Mouse (Mus musculus) testis, adult 2 months (tissue): ENCODE measurements at regions not wholly inside any gene's neighbourhood (a gene's known extent, or its start where the extent isn't known, plus 50 kb on each side); places are given as distances from the start of the nearest gene placed in this dataset.
"Not testable (repeated sequence)": the region's sequence is repeated elsewhere in the genome, so short reads cannot be mapped to it uniquely, and the experiment has no call there.

Experiments used
- CTCF ChIP-seq: fragments of 200-500 bp; IDR thresholded peaks from 2 replicates; pipeline ENCODE4 v1.5.1; 2012; ENCODE audit warnings: low read depth, mild to moderate bottlenecking, inconsistent platforms, low read length, moderate library complexity; ENCODE audit not compliant: control insufficient read depth, insufficient read depth, insufficient replicate concordance
- POLR2A ChIP-seq: fragments of 200-500 bp; IDR thresholded peaks from 2 replicates; pipeline ENCODE4 v1.6.1; 2012; ENCODE audit warnings: low read depth, mild to moderate bottlenecking, inconsistent platforms, low read length, moderate library complexity; ENCODE audit not compliant: control insufficient read depth

- not testable (repeated sequence) for TF ChIP-seq CTCF, POLR2A
Observed at GRCm38 (mm10) chr1:35914175-35914574, 154.0 kb upstream of the Hs6st1 start.
